Mouse (Mus musculus) heart, adult 8-10 months (tissue): ENCODE results near the gene Slc1a5. TPM values are rescaled to one million over a fixed set of nuclear protein-coding genes. Genes with fewer than 3 reads are reported as not detected.
A peak's percentile ranks its signal among the peaks of the same experiment; 100 is the strongest.

ENCODE experiments used
- DNase-seq: peaks from one replicate; pipeline ENCODE4 v3.0.0; 2022; ENCODE audit warnings: low spot score
- total RNA-seq, 4 experiments: library from RNA; stranded (reverse); gene quantifications; 2 replicates each; pipeline ENCODE4 v1.2.4; 2022

The Slc1a5 gene
- total RNA-seq, 4 experiments from 2014 or later = 14.5 to 21.7 (median 17.7) TPM

DNA sequence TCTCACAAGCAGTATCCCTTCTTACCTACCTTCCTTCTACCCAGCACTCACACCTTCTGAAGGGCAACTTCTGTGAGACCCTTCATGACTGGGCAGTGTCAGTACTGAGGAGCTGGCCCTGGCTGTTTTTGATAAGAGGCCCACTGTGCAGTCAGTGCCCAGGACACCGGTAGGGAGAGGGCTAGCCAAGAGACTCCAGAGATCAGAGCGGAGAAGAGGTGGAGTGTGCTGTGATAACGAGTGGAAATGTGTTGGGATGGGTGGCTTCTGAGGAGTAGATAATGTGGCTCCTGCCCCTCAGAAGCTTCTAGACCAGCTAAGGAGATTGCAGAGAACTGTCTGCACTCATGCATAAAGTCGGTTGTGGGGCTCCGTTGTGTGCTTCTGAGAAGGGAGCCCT is 38.7 kb downstream of the Slc1a5 start:
- no peak for DNase-seq

DNA sequence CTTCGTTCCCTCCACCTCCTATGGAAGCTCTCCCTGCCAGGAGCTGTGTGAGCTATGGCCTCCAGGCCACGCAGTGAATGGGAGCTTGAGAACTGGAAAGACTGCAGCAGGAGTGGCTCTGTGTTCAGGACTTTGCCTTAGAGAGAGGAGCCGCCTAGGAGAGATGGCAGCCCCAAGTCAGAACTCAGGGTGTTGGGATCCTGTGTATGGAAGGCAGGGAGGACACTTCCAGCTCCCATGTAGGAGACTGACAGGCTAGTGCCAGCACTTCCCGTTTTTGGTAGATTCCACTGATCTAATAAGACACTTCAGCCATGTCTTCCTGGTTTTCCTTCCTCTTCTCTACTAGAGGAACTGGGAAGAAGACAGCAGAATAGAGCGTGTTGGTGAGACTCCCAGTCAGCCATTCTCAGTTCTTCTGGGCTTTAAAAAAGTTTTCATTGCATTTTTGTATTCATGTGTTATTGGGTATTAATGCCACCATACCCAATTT is 39.2 kb downstream of the Slc1a5 start:
- no peak for DNase-seq

DNA sequence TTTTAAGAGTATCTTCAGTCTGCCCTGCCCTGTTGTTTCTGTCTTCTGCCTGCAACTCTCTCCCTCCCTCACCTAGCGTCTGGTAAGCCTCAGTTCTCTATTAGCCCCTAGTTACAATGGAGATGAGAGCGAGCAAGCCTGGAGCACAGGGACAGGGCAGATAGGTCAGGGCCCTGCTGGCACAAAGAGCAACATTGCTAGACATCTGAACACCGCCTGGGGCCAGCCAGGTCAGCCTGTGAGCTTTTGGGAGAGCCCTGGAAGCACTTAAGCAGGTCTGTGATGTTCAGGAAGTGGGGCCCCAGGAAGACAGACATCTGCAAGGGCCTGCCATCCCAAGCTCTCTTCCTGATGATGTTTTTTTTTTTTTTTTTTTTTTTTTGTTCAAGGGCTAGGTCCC is 40.0 kb downstream of the Slc1a5 start:
- no peak for DNase-seq

DNA sequence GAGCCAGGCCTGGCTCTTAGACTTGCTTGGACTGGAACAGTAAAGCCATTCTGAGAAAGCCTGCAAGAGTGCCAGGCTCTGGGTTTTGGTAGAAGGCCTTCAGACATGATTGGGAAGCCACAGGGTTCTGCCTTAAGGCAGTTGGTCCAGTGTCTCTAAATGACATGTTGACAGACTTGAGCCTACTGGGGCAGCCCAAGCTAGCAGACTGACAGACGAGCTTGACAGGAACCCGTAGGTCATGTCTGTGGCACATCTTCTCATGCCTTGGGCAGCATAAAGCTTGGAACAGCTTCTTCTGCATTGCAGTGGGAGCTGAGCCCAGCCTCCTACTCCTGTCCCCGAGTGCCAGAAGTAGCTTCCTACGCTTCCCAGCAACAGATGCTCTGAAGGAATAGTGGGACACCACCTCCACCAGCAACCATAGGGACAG is 40.5 kb downstream of the Slc1a5 start:
- DNase-seq = no peak

DNA sequence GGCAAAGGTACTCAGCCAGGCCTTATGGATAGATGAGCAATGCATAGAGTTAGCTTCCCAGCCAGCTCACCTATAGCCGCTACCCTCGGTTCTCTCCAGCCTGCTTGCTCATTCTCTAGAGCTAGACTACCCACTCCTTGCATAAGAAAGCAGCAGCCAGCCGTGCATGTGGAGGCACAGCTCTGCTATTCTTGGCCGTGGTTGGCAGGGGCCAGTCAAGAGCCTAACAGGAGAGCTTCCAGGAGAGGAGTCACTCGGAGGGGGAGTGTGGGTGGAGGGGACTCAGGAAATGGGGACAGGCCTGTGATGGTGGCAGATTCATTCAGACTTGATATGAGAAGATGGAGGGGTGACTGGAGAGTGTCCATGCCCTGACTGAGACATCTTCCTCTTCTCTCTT is 42.6 kb downstream of the Slc1a5 start:
- peak; percentile 62 for DNase-seq

DNA sequence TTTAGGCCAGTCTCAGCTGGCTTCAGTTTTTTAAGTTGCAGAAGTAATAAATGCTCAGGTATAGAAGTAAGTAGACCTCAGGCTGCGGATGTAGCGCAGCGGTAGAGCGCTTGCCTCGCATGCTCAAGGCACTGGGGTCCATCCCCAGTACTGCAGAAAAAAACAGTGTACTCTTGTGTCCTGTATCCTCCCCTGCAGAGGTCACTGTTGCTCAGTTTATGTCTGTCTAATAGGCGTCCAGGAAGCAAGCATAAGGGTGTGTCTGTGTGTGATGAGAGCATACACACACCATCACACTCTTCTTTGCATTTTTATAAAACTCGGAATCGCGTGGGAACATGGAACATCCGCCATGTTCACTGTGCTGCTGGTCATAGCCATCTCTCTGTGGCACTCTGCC is 44.6 kb downstream of the Slc1a5 start:
- DNase-seq = no peak

DNA sequence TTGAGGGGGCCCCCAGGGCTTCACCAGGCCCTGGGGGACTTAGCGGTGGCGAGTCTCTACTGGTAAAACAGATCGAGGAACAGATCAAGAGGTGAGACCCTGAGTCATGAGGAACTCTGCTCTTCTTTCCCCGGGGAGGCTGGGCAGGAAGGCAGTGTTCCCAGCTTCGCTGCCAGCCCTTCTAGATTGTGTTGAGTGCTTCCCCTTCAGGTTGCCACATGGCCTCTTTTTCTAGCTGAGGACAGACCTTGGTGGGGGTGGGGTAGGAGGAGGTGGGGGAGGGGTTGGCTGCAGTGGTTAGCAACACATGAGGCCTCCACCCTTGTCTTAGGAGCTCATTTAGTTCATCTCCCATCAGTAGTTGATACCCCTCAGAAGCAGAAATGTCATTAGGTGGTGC is 45.4 kb downstream of the Slc1a5 start:
- no peak for DNase-seq

DNA sequence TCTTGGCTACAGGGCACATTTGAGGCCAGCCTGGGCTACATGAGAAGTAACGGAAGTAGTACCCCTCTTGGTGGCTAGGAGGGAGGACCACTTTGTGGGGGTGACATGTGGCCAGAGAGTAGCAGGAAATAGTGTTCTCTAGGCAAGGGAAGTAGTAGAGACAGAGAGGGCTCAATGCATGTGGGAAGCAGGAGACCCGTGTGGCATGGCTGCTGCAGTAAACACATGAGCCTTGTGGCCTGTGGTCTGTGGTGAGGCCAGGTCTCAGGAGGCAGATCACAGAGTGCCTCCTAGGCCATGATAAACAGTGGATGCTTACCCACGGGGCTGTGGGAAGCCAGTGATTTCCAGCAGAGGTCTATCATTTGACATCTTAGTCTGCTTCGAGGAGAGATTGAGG is 46.1 kb downstream of the Slc1a5 start:
- DNase-seq = no peak

DNA sequence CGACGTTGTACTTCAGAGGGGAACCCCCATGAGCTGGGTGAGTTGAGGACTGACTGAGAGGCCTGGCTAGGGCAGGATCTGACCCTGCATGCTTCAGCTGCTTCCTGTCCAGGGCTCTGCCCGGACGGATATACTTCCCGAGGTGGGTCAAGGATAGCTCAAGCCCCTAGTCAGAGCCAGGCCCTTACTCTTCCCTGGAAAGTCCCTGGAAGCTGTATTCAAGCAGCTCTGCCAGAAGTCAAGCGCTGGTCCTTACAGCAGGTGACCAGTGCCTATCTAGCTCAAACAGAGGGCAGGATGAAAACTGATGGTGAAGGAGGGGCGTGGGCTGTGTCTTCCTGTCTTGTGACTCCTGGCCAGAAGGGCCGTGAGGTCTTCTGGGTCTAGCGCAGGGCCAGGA is 49.3 kb downstream of the Slc1a5 start:
- DNase-seq = no peak

DNA sequence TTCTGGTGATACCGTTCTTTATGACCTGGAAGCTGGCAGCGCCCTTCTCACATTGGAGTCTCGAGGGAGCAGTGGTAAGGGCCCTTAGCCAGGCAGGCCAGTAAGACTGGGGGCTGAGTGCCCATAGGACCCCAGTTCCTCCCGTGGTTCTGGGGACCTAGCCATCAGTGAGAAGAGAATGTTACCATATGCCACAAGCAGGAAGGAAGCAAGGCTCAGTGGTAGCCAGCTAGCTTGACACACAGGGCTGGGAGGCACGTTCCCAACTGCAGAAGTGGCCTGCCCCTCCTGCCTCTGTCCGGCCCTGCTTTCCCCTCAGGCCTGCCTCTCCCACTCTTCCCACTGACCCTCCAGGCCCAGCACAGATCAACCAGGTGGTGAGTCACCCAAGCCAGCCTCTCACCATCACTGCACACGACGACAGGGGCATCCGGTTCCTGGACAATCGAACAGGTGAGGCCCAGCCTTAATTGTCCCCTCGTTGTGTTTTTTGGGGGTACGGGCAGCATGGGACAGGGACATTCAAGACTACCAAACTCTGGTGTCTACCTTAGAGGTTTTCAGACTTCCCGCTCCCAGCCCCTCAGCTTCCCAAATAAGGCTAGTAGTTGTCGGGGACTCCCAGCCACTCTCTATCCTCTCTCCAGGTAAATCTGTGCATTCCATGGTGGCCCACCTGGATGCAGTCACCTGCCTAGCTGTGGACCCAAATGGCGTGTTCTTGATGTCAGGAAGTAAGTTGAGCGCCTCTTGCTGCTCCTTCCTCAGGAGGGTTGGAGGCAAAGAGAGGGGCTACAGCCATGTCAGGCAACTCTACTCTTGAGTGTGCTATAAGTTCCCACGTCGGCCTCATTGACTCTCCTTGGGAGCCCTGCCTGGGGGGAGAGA is 57.0 kb downstream of the Slc1a5 start:
- no peak for DNase-seq

DNA sequence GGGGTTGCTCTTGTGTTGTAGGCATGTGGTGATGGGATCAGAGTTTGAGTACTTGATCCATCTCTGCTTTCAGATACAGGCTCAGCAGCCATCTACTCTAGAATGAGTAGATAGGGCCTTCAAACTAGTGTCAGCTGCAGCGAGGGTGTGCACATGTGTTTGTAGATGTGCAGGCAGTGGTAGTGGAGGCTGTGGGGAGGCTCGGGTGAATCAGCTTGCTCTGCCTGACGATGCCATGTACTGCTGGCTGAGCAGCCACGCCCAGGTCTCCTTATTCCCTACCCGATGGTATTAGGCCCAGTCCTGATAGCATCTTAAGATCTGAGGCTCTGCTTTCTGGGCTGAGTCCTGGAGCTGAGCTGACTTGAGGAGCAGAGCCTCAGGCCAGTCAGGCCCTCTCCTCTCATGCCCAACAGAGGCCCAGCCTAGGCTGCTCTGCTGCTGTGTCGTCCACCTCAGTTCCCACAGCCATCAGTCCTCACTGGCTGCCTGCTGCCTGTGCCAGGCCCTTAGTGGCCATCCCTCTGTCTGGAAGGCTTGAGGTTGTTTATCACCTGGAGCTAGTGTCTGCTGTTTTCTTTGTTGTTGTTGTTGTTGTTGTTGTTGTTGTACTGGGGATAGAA is 57.8 kb downstream of the Slc1a5 start:
- DNase-seq = no peak

DNA sequence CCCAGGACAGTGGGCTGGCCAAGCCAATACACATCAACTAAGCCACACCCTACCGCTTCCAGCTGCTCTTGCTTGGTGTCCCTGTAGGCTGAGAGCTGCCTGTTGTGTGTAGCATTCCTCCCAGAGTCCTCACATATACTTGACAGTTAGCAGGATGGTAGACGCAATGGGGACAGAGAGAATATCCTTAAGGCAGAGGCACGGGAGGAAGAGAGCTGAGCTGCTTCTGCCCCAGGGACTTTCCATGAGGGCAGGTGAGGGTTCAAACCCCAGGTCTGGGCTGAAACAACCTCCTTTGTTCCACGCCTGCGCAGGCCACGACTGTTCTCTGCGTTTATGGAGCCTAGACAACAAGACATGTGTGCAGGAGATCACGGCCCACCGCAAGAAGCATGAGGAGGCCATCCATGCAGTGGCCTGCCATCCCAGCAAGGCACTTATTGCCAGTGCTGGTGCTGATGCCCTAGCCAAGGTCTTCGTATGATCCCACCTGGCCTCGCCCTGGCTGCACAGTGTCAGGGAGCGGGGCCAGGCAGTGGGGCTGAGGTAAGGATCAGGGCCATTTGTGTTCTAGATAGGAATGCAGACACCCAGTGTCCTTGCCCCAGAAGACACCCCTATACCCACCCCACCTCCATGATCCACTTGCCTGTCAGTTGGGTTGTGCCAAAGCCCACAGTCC is 58.4 kb downstream of the Slc1a5 start:
- DNase-seq = no peak

DNA sequence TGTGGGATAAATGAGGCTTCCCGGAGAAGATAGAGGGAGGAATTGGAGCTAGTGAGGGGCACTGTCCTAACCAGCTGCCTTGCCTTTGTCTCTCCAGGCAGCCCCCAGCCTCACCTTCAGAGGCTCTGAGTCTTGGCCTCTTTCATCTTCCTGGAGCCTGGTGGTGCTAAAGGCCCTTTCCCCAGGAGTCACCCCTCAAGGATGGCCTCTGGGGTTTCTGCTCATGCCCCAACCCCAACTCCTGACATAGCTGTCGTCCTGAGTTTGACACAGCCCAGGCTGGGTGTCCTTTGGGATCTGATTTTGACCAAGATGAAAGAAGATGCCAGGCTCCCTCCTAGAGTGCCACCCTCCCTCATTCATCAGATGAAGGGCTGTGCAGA is 59.0 kb downstream of the Slc1a5 start:
- DNase-seq = no peak

DNA sequence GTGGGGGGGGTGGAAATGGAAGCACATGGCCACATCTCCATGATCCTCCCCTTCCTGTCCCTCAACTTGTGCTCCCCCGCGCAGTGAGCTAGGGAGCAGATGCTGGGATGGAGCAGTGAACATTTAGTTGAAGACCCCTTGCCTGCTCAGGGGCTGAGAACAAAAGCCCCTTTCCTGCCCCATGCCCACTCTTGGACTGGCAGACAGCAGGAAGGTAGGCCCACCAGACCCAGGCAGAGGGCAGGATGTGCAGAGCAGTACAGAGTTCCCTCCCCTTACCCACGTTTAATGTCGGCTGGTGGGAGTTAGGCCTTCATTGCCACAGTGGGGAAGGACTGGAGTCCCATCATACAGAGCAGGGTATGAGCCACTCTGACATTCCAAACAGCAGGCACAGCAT is 59.9 kb downstream of the Slc1a5 start:
- DNase-seq = no peak

DNA sequence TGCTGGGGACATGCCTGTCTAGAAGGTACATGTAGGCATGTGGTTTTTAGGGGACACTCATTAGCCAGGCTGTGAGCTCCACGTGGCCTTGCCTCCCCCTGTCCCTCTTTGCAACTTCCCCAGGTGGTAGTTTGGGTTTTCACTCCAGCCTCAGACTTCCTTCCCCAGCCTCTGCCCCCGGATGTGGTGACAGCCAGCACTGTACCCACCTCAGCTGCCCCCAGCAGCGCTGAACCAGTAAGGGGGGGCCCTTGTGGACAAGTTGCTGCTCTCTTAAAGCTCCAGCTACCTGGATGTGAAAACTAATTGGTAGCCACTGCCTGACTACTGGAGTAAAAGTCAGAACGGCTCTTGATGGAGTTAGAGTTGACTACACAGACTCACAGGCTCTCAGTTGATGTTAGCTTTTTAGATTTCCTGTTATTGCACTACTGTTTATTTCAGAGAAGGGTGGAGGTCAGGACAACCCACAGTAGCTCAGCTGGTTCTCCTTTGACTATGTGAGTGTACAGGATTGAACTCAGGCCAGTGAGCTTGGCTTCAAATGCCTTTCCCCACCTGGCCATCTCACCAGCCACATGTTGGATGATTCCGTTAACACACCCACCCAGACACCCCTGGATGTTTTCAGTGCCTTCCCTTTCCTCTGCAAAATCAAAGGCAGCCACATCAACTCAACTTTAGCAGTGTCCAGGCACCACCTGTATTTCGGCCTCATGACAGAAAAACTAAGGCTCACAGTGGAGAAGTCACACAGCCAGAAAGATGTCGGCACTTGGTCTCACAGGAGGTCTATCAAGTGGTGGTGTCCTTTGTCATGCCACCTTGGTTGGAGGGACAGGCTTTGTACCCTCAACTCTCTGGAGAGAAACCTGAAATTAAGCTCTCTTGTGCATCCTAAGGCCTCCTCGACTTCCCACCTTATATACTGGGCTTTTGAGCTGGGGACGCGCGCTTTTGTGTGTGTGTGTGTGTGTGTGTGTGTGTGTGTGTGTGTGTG is 60.7 kb downstream of the Slc1a5 start:
- no peak for DNase-seq

DNA sequence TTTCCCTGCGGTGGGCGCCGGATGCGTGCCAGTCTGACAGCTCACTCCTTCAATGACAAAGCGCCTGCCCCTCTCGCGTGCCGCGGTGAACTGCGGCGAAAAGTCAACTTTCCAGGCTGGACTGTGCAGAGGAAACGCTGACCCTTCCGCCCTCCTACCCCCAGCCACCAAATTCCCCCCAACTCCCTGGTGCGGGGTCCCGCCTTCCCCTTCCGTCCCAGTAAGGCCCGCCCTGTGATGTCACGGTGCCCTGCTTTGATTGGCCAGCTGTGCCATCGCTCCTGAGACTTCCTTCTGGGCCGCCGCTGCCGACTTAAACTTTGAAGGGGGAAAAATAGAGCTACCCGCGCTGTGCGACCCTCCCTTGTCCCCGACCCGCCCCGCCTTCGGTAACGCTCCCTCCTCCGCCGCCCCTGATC is 61.5 kb downstream of the Slc1a5 start, which contains the start of gene Prkd2:
Gene Prkd2, plus strand, starts transcription at position 258 of the 419 bp plus-strand sequence.
- peak; percentile 96 for DNase-seq

DNA sequence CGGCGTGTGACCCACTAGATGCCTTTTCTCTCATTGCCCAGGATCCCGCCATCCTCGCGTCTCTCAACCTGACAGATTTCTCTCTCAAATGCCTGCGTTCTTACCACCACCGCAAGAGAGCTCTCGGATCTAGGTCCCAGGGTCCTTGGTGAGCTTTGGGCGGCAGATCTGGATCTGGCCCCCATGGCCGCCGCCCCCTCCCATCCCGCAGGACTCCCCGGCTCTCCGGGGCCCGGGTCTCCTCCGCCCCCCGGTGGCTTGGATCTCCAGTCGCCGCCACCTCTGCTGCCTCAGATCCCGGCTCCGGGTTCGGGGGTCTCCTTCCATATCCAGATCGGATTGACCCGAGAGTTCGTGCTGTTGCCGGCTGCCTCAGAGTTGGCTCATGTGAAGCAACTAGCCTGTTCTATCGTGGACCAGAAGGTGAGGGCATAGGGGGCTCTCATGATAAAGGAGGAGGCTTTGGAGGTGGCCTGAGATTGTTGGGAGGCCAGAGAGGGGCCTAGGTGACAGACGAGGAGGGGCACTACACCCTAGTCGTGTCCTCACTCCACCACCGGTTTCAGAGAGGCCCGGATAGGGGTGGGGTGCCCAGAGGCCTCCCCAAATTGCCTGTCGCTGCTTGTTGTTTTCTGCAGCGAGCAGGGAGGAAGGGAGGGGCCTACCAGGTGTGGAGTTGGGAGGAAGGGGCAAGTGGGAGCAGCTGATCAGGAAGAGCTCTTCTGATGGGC is 62.5 kb downstream of the Slc1a5 start:
- DNase-seq = peak; percentile 53

DNA sequence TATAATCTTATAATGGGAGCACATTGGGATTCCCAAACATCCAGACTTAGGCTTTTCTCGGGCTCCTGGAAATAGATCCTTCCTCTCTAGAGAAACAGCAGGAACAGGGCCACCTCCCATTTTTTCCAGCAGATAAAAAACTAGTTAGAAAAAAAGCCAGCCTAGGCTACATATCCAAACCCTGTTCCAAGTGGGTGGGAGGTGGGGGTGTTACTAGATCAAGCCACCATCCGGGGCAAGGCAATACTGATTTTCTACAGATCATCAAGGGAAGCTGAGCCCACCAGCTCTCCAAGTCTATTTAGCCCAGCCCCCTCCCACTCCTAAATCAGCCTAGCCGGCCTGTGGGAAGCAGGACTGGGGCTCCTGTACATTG is 63.5 kb downstream of the Slc1a5 start:
- peak; percentile 65 for DNase-seq

DNA sequence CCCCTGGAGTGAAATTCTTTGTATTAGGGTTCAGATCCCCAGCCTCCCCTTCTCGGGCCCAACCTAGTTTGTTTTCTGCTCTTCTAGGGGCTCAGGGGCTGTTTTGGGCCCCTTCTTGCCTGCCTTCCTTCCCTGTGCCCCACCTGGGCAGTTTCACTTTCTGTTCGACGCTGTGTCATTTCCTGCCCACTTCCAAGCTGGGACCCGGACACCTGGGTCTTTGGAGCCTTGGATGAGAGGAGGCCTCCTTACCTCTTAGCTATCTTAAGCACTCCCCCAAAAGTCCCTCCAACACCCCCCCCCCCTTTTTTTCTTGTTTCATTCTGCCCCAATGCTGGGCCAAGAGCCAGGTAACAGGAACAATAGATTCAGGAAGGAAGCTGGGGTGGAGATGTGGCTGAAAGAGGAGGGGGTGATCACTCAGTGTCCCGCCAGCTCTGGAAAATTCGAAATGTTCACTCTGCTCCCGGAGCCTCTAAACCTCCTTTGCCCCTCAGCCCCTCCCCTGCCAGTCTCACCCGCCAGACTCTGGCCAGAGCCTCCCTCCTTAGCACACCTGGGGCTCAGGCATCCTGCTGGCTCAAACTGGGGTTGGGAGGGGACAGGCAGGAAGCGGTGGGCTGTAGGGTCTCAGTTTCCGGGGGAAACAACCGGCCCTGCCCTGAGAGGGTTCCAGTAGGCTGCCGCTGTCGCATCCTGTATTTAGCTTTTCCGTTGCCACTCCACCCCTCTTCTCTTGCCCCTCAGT is 64.1 kb downstream of the Slc1a5 start:
- DNase-seq = peak; percentile 77

DNA sequence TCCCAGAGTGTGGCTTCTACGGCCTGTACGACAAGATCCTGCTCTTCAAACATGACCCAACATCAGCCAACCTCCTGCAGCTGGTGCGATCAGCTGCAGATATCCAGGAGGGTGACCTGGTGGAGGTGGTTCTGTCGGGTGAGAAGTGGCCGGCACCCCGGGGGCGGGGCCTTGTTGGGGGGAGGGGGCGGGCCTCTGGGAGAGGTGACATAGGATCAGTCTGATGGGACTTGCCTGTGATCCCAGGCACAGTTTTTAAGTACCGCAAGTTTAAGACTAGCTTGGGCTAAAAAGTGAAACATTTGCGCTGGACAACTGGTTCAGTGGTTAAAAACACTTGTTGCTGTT is 64.7 kb downstream of the Slc1a5 start:
- DNase-seq = no peak
